Mouse (Mus musculus): ENCODE data around the gene Chrna9.

DNA sequence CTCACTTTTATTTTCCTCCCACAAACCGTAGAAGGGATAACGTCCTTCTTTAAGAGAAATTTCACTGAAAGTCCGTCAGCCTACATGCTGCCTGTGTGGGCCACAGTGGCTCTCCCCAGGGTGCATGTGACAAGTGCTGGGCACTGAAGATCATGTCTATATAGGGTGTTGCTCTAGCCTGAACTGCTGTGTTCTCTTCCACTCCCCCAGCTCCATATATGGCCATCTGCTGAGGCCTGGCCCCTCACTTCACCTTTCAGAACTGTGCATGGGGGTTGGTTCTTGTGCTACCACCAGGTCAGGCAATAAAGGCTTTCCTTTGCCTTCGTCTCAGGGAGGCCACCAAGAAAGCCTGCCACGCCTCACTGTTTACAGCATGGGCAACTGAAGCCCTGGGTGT, 45.7 kb upstream of the Chrna9 start:
- TF ChIP-seq UBTF (IDR thresholded peaks at IDR 0.05; ENCODE audit: low read depth, low read length) (no peak), MAFK (IDR thresholded peaks at IDR 0.05; ENCODE audit: insufficient replicate concordance, low read length) (no peak), POLR2A (IDR thresholded peaks at IDR 0.05; ENCODE audit: low read depth, low read length) (no peak)
